Mouse (Mus musculus) heart, embryonic 11.5 days (tissue): ENCODE measurements at regions not wholly inside any gene's neighbourhood (a gene's known extent, or its start where the extent isn't known, plus 50 kb on each side); places are given as distances from the start of the nearest gene placed in this dataset.

Experiments
- ATAC-seq: fragments of 200-750 bp; cut with Nextera tagmentation; replicated peaks from 2 replicates; pipeline ENCODE4 v1.8.0; 2017; ENCODE audit warnings: moderate library complexity; ENCODE audit not compliant: insufficient number of reproducible peaks, low FRiP score, low TSS enrichment
- H3K27ac ChIP-seq: fragments of 300-500 bp; sonication (generic); 2 replicates; pipeline ENCODE4 v1.5.1; 2014; ENCODE audit warnings: mild to moderate bottlenecking, low read depth, low read length
- H3K27me3 ChIP-seq: fragments of 300-500 bp; sonication (generic); 2 replicates; pipeline ENCODE4 v1.6.1; 2014; ENCODE audit warnings: mild to moderate bottlenecking, low read length, mixed read lengths; ENCODE audit not compliant: control insufficient read depth, insufficient read depth
- H3K36me3 ChIP-seq: fragments of 300-500 bp; sonication (generic); 2 replicates; pipeline ENCODE4 v1.6.1; 2014; ENCODE audit warnings: mild to moderate bottlenecking, low read length, moderate library complexity, mixed read lengths; ENCODE audit not compliant: control insufficient read depth, insufficient read depth
- H3K4me1 ChIP-seq: fragments of 300-500 bp; sonication (generic); 2 replicates; pipeline ENCODE4 v1.6.1; 2014; ENCODE audit warnings: low read length; ENCODE audit not compliant: control insufficient read depth, insufficient read depth
- H3K4me2 ChIP-seq: fragments of 300-500 bp; sonication (generic); 2 replicates; pipeline ENCODE4 v1.6.1; 2014; ENCODE audit warnings: mild to moderate bottlenecking, moderate library complexity
- H3K4me3 ChIP-seq: fragments of 300-500 bp; sonication (generic); 2 replicates; pipeline ENCODE4 v1.5.1; 2014; ENCODE audit warnings: low read depth, low read length
- H3K9ac ChIP-seq: fragments of 300-500 bp; sonication (generic); 2 replicates; pipeline ENCODE4 v1.6.1; 2014; ENCODE audit warnings: mild to moderate bottlenecking, low read depth, low read length, moderate library complexity
- H3K9me3 ChIP-seq: fragments of 300-500 bp; sonication (generic); replicated peaks from 2 replicates; pipeline ENCODE4 v1.6.1; 2016; ENCODE audit warnings: low read length; ENCODE audit not compliant: control insufficient read depth
- WGBS: fragments of 180-500 bp; shearing (Covaris S2); extraction: QIAGEN DNeasy Blood & Tissue Kit; methylation state at CpG from one replicate; pipeline ENCODE4 v1.1.7; 2014; ENCODE audit not compliant: insufficient replicate concordance; 5-methylcytosine and 5-hydroxymethylcytosine counted together

DNA sequence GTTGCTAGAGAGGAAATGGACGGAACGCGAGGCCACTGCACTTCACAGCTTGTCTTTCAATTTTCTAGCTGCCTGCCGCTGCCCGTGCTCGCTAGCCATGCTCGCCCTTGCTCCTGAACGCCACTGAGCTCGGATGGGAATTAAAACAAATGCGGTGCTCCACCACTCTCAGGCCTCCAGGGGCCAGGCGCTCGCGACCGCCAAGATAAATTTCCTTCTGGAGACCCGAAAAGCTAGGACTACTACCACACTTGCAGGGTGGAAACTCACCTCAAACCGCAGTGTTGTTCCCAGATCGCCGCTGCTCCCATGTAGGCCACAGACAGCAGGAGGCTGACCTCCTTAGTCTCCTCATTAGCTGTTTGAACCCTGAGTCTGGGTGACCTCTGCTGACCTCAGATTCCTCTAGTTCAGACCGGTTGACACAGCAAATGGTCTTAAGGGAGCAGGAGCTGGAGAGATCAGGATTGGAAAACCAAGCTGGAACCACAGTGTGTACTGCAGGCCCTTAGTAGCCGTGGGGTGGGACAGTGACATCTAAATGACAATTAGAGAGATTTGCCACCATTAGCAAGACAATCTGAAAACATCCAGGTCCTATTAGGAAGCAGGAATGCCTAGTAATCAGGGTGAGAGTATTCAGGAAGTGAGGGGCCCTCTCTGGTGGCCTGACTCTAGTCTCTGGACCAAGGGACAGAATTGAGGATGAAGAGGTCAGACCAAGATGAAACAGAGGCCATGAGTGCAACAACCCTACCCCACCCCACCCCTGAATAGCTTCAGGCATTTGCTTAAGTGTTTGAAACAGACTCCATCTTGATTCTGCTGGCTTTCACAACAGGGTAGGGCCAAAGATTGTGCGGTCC lies 94.1 kb downstream of the Fam53a start:
- ATAC-seq: no peak
- 13% methylated on average over 21 of the region's 21 CpGs for WGBS
- peaks cover 51% of the 10 kb centered on the region for H3K27me3 ChIP-seq

GRCm38 (mm10) chr5:33534345-33534744 lies 95.1 kb downstream of the Fam53a start:
- no peaks in the 10 kb centered on the region for H3K36me3 ChIP-seq
- peak overlapping the region; percentile 30 for H3K4me3 ChIP-seq
- peaks cover 41% of the 10 kb centered on the region for H3K27me3 ChIP-seq
- H3K9me3 ChIP-seq: no peaks in the 10 kb centered on the region; the same call in 1 of the 2 replicates
- peak overlapping the region; percentile 59 for H3K4me2 ChIP-seq
- ATAC-seq: no peak
- no peak overlapping the region for H3K27ac ChIP-seq
- peaks cover 17% of the 10 kb centered on the region for H3K4me1 ChIP-seq
- peak overlapping the region; percentile 12; the same call in 1 of the 2 replicates for H3K9ac ChIP-seq
- WGBS: 8% methylated on average over 13 of the region's 13 CpGs

More for the DNA sequence above, 94.1 kb downstream of the Fam53a start:
- Histone ChIP-seq H3K4me3 (peak overlapping the region; percentile 30), H3K9me3 (no peaks in the 10 kb centered on the region; the same call in 1 of the 2 replicates), H3K4me1 (peaks cover 12% of the 10 kb centered on the region), H3K36me3 (no peaks in the 10 kb centered on the region), H3K9ac (peak overlapping the region; percentile 12; the same call in 1 of the 2 replicates), H3K27ac (no peak overlapping the region), H3K4me2 (peak overlapping the region; percentile 59)

DNA sequence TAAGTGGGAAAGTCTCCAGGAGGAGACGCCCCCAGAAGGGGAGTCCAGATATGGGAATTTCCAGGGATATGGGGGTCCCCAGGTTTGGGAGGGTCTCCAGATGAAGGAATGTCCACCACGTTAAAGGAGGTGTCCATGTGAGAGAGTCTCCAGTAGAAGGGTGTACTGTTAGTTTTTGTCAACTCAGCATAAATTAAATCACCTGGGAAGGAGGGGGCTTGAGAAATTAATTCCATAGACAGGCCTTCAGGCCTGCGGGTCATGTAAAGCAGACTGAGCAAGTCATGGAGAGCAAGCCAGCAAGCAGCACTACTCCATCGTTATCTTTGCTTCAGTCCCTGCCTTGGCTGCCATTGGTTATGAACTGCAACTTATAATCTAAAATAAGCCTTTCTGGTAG lies 96.2 kb downstream of the Fam53a start:
- Histone ChIP-seq H3K4me3 (no peak overlapping the region), H3K9ac (no peak overlapping the region), H3K9me3 (no peaks in the 10 kb centered on the region; the same call in 1 of the 2 replicates), H3K36me3 (no peaks in the 10 kb centered on the region), H3K27me3 (peaks cover 33% of the 10 kb centered on the region), H3K27ac (no peak overlapping the region), H3K4me2 (no peak overlapping the region), H3K4me1 (peaks cover 24% of the 10 kb centered on the region)
- no peak for ATAC-seq
- WGBS: 86% methylated on average over 4 of the region's 4 CpGs

- no peak overlapping the region for H3K4me3 ChIP-seq
- peaks cover 24% of the 10 kb centered on the region for H3K4me1 ChIP-seq
- no peak overlapping the region for H3K4me2 ChIP-seq
- H3K9me3 ChIP-seq: no peaks in the 10 kb centered on the region; the same call in 1 of the 2 replicates
- H3K36me3 ChIP-seq: no peaks in the 10 kb centered on the region
- peaks cover 22% of the 10 kb centered on the region for H3K27me3 ChIP-seq
- WGBS: 100% methylated on average over 1 of the region's 1 CpGs
- no peak overlapping the region for H3K27ac ChIP-seq
- no peak for ATAC-seq
- H3K9ac ChIP-seq: no peak overlapping the region
Observed at GRCm38 (mm10) chr5:33531263-33531662, 97.5 kb upstream of the Nkx1-1 start.

- 17% methylated on average over 9 of the region's 13 CpGs for WGBS
Observed at GRCm38 (mm10) chr5:33529771-33530170, 96.0 kb upstream of the Nkx1-1 start.

GRCm38 (mm10) chr5:33528971-33529670 lies 95.3 kb upstream of the Nkx1-1 start:
- peak overlapping the region; percentile 11 for H3K4me2 ChIP-seq
- H3K4me1 ChIP-seq: peaks cover 12% of the 10 kb centered on the region
- WGBS: 24% methylated on average over 14 of the region's 14 CpGs
- H3K9me3 ChIP-seq: no peaks in the 10 kb centered on the region; the same call in 1 of the 2 replicates
- no peak overlapping the region for H3K27ac ChIP-seq
- H3K27me3 ChIP-seq: peaks cover 17% of the 10 kb centered on the region
- ATAC-seq: no peak
- no peak overlapping the region for H3K4me3 ChIP-seq
- H3K9ac ChIP-seq: no peak overlapping the region
- no peaks in the 10 kb centered on the region for H3K36me3 ChIP-seq

More at GRCm38 (mm10) chr5:33529771-33530170, 96.0 kb upstream of the Nkx1-1 start:
- Histone ChIP-seq H3K4me1 (peaks cover 18% of the 10 kb centered on the region), H3K9me3 (no peaks in the 10 kb centered on the region; the same call in 1 of the 2 replicates), H3K4me2 (peak overlapping the region; percentile 11), H3K9ac (no peak overlapping the region), H3K4me3 (no peak overlapping the region), H3K36me3 (no peaks in the 10 kb centered on the region), H3K27ac (no peak overlapping the region), H3K27me3 (peaks cover 21% of the 10 kb centered on the region)
- ATAC-seq: no peak

DNA sequence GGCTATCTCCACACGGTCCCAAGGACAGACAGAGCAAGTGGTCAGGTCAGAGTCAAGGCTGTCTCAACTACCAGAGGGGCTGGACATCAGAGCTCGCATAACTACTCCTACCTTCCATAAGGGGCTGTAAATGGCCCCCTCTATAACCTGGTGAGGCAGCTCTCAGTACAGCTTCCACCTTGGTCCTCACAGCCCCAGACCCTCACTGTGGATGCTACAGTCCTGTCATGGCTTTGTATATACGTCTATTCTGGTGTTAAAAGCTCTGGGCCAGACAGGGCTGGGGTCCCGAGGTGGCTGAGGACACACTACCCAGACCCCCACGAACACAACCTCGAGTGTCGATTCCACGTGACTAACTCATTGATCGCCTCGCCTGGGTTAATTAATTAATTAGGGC lies 94.0 kb upstream of the Nkx1-1 start:
- 69% methylated on average over 10 of the region's 10 CpGs for WGBS
- no peak overlapping the region for H3K9ac ChIP-seq
- H3K27ac ChIP-seq: no peak overlapping the region
- peaks cover 5% of the 10 kb centered on the region for H3K27me3 ChIP-seq
- no peaks in the 10 kb centered on the region for H3K9me3 ChIP-seq
- no peak for ATAC-seq
- no peak overlapping the region for H3K4me2 ChIP-seq
- H3K4me1 ChIP-seq: peaks cover 12% of the 10 kb centered on the region
- H3K4me3 ChIP-seq: no peak overlapping the region
- H3K36me3 ChIP-seq: no peaks in the 10 kb centered on the region

GRCm38 (mm10) chr5:33527316-33527715 lies 93.5 kb upstream of the Nkx1-1 start:
- Histone ChIP-seq H3K9ac (no peak overlapping the region), H3K27ac (no peak overlapping the region), H3K4me2 (no peak overlapping the region), H3K36me3 (no peaks in the 10 kb centered on the region), H3K4me1 (peaks cover 12% of the 10 kb centered on the region), H3K4me3 (no peak overlapping the region), H3K27me3 (peaks cover 2% of the 10 kb centered on the region), H3K9me3 (no peaks in the 10 kb centered on the region)
- 84% methylated on average over 8 of the region's 8 CpGs for WGBS
- ATAC-seq: no peak
